Mouse (Mus musculus) adrenal gland, postnatal 36 days (tissue): ENCODE data around the gene Gm49661. TPM values are rescaled to one million over a fixed set of nuclear protein-coding genes. Genes with fewer than 3 reads are reported as not detected.

Experiments
- DNase-seq, 2 experiments: peaks; one replicate each; pipeline ENCODE4 v3.0.0; 2021; ENCODE audit warnings: mixed read lengths in 1 of 2
- microRNA-seq: library from miRNA; unstranded; fragments of <30 nt; microRNA quantifications from one replicate; pipeline ENCODE4 v1.2.0, GENCODE M21; 2021
- total RNA-seq, 2 experiments: library from RNA; stranded (reverse); gene quantifications; 2 replicates each; pipeline ENCODE4 v1.2.3; 2021

The Gm49661 gene
- total RNA-seq, 2 experiments from 2014 or later: 1.5 TPM; not detected in 1

DNA sequence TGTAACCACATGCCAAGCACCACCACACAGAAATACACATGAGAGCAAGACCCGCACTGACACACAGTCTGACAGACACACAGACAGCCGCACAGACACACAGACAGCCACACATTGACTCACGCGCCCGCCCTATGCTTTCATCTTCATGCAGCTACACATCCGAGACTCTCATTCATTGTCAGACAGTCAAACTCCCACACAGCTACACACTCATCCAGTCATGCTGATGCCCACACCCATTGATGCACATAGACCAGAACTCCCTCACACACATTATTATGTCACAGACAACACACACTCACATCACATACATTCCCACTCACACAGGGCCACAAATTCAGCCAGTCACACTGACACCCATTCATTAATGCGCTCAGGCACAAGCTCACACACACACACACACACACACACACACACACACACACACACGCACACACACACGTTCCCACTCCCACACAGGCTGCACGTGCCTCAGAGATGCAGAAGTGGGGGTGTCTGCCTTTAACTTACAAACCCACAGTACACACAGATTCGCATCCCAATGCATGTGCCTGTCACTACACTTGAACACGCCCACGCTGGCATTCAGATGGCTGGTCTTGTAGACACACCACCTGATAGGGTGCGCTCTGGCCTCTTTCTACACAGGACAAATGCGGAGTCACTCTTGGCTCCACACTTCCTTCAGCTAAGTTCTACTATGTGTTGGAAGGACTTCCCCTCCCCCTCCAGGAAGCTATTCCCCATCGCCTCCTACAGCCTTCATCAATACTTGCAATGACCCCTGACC is 35.3 kb downstream of the Gm49661 start:
- no peak for DNase-seq

DNA sequence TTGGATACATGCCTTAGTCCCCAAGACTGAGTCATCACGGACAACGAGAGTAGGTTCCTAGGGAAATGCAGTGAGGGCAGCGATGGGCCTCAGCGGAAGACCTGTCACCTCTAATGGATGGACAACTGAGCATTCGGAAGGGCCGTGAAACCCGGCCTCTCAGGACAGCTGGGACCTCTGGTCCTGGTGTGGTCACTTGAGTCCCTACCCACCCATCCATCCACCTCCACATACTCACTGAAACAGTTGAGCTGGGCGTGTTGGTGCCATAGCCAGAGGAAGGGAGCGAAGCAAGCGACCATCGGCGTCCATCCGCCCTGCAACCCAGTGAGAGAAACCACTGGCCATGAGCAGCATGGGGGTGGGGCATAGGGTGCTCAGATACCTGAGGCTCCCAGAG is 38.7 kb downstream of the Gm49661 start:
- no peak for DNase-seq

DNA sequence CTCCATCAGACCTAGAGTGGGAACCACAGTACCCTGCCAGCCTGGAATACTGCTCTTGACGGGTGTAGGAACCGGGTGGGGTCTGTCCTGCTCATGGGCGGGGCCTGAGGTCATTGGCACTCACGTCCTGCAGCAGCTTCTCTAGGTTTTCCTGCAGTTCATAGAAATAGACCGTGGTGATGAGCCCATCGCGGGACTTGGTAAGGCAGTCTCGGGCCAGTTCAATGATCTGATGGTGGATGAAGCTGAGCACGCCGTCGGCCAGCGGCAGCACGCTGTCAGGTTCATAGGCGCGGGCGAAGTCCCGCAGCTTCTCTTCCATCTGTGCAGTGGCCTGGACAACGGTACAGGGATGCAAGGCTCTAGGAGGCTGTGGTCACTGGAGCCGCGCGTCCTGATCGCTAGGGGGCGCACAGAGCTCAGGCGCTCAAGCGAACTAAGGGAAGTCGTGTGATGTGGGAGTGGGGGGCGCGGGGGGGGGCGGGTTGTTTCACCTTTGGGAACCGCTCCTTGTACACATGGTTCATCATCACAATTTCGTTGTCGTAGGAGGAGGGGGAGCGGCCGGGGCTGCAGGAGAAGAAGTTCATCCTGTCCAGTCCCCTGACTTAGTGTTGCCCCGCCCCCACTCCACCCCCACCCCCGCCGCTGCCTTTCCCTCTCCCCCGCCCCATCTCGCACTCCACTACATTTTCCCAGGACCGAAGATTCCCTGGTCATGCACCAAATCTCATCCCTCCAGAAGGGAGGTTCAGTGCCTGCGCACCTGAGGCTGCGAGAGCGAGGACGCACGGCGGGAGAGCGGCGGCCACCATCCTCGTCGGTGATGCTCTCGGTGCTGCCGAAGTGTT is 40.6 kb downstream of the Gm49661 start:
- DNase-seq: peak; percentile 79 to 85

DNA sequence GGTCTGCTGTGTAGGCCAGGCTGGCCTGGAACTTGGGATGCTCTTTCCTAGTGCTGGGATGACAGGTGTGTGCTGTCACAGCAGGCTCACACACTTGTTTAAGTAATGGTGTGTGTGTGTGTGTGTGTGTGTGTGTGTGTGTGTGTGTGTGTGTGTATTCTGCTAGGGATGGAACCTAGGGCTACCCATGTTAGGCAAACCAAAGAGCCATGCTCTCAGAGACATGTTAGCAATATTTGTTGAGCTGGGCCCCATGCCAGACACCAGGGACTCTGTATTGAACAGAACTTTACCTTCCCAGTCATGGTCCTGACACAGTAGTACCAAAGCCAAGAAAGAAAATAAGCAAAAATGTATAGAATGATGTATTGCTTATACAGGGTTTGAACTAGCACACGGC is 41.7 kb downstream of the Gm49661 start:
- no peak for DNase-seq

DNA sequence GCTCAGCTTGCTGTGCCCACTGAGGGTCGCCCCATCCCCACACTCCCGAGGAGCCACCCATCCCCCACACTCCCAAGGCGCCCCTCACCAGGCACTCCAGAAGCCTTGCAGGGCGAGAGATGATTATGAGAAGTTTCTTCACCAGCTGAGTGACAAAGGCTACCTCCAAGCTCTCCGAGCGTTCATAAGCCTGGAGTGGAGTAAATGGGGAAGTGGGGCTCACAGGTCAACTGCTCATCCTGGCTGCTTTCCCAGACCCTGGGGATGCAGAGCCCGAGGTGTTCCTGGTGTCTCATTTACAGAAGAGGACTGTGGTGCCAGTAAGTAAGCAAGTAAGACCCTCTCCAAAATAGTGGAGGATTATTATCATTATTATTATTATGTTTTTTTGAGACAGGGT is 43.7 kb downstream of the Gm49661 start:
- no peak for DNase-seq

DNA sequence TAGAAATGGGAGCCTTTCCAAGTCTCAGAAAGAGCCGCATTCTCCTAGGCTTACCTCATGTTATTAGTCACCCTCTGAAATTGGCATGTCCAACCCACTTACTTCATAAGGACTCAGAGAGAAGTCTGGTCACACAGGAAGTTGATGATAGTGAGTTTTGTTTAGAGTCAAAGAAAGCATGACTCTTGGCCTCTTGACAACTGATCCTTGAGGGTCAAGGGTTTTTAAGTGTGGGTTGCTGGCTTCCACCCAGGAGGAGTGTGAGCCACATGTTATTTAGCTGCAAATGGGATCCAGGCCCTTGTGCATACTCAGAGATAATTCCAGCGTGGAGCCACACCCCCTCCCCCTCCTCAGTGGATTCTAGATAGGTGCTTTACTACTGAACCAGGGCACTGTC is 47.6 kb downstream of the Gm49661 start:
- DNase-seq: no peak

DNA sequence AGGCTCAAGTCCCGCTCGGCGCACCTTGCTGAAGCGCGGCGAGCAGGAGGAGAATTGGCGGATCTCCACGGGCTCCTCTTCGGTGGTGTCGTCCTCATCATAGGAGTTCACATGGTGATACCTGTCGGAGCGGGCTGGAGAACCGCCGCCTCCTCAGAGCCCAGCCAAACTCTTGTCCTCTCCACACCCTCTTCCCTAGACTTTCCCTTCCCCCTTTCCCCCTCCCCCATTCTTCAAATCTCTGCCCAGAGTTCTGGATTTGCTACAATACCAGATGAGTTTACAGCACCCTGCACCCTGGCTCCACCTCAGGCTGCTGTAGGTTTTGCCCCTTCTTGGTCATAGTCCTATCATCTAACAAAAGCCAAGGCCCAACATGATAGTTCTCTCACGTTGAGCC is 50.6 kb downstream of the Gm49661 start:
- no peak for DNase-seq

DNA sequence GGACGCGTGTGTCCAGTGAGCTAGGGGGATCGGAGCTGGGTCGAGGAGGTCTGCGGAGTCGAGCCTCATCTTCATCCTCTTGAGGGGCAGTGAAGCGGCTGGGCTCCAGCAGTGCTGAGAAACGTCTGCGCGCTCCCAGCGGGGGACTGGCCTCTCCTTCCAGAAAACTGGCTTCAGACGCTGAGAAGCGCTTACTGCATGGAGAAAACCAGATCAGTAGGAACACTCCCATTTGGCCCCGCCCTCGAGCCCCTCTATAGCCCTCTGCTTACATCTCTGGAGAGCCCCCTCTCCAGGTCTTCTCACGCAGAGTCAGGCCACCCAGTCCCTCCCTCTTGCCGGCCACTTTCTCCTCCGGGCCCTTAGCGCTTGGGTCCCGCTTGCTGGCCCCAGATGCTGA is 51.5 kb downstream of the Gm49661 start:
- DNase-seq: no peak

Small RNAs within 50 kb of the gene (microRNA-seq; reads per million reads assigned to microRNA genes)
- 0.75 reads per million for gene Gm24197

Other genes with a start within 250 kb of the Gm49661 start
- under 1 TPM in 1 of 2 experiments, not detected in 1; 0.46 TPM for gene G430095P16Rik, start 246.4 kb downstream of the Gm49661 start, total RNA-seq
- 100 to 1,000 TPM in 1 of 2 experiments, 10 to 100 TPM in 1; 99.9 to 108 TPM for gene Nfix, start 169.1 kb downstream of the Gm49661 start, total RNA-seq
- 1 to 10 TPM; 9.1 to 10.0 TPM for gene Dand5, start 146.6 kb downstream of the Gm49661 start, total RNA-seq
- 10 to 100 TPM; 63.3 to 70.5 TPM for gene Gadd45gip1, start 137.9 kb downstream of the Gm49661 start, total RNA-seq
- 100 to 1,000 TPM; 116 to 119 TPM for gene Rad23a, start 128.8 kb downstream of the Gm49661 start, total RNA-seq
- 100 to 1,000 TPM; 569 to 727 TPM for gene Calr, start 122.5 kb downstream of the Gm49661 start, total RNA-seq
- 10 to 100 TPM; 62.1 to 69.2 TPM for gene Farsa, start 112.4 kb downstream of the Gm49661 start, total RNA-seq
- 10 to 100 TPM in 1 of 2 experiments, 1 to 10 TPM in 1; 8.7 to 11.5 TPM for gene Syce2, start 97.3 kb downstream of the Gm49661 start, total RNA-seq
- gene Gcdh, start 75.5 kb downstream of the Gm49661 start, total RNA-seq: 10 to 100 TPM; 41.9 to 53.8 TPM
- under 1 TPM in 1 of 2 experiments, not detected in 1; 0.20 TPM for gene Klf1, start 67.5 kb downstream of the Gm49661 start, total RNA-seq
- gene Dnase2a, start 60.9 kb downstream of the Gm49661 start, total RNA-seq: 10 to 100 TPM in 1 of 2 experiments, 1 to 10 TPM in 1; 9.5 to 10.3 TPM
- gene Mast1, start 32.1 kb downstream of the Gm49661 start, total RNA-seq: 1 to 10 TPM; 1.0 to 1.3 TPM
- gene Rtbdn, start 22.4 kb downstream of the Gm49661 start, total RNA-seq: not detected
- 100 to 1,000 TPM; 651 to 659 TPM for gene Prdx2, start 154 bp upstream of the Gm49661 start, total RNA-seq
- gene Rnaseh2a, start 334 bp upstream of the Gm49661 start, total RNA-seq: 100 to 1,000 TPM; 109 to 136 TPM
- 100 to 1,000 TPM in 1 of 2 experiments, 10 to 100 TPM in 1; 71.5 to 139 TPM for gene Junb, start 9.3 kb upstream of the Gm49661 start, total RNA-seq
- gene Hook2, start 21.2 kb upstream of the Gm49661 start, total RNA-seq: 1 to 10 TPM; 7.0 to 8.2 TPM
- not detected for gene Best2, start 45.1 kb upstream of the Gm49661 start, total RNA-seq
- 10 to 100 TPM; 91.0 to 93.4 TPM for gene Asna1, start 55.8 kb upstream of the Gm49661 start, total RNA-seq
- gene Trir, start 57.4 kb upstream of the Gm49661 start, total RNA-seq: 100 to 1,000 TPM; 157 to 178 TPM
- 10 to 100 TPM; 76.4 to 88.2 TPM for gene Tnpo2, start 67.5 kb upstream of the Gm49661 start, total RNA-seq
- gene Fbxw9, start 90.6 kb upstream of the Gm49661 start, total RNA-seq: 10 to 100 TPM; 13.0 to 20.5 TPM
- gene Gm5741, start 98.5 kb upstream of the Gm49661 start, total RNA-seq: 1 to 10 TPM in 1 of 2 experiments, not detected in 1; 1.2 TPM
- 10 to 100 TPM; 32.2 to 32.7 TPM for gene Dhps, start 102.3 kb upstream of the Gm49661 start, total RNA-seq
- 10 to 100 TPM; 69.1 to 79.6 TPM for gene Wdr83os, start 111.3 kb upstream of the Gm49661 start, total RNA-seq
- 10 to 100 TPM; 20.5 to 25.5 TPM for gene Wdr83, start 111.9 kb upstream of the Gm49661 start, total RNA-seq
- 10 to 100 TPM; 38.1 to 45.5 TPM for gene Man2b1, start 113.8 kb upstream of the Gm49661 start, total RNA-seq
- 1 to 10 TPM; 1.3 to 1.4 TPM for gene Zfp791, start 153.7 kb upstream of the Gm49661 start, total RNA-seq
- gene Cks1brt, start 182.5 kb upstream of the Gm49661 start, total RNA-seq: not detected